Mouse (Mus musculus) thymus, adult 2 months (tissue): ENCODE measurements at regions not wholly inside any gene's neighbourhood (a gene's known extent, or its start where the extent isn't known, plus 50 kb on each side); places are given as distances from the start of the nearest gene placed in this dataset.

Experiments used
- CTCF ChIP-seq: fragments of 200-500 bp; IDR thresholded peaks from 2 replicates; pipeline ENCODE4 v1.5.1; 2012; ENCODE audit warnings: mild to moderate bottlenecking, control low read depth, low read length, moderate library complexity, borderline replicate concordance; ENCODE audit not compliant: control insufficient read depth, poor library complexity, insufficient read depth; ENCODE audit errors: extremely low read depth
- POLR2A ChIP-seq: fragments of 200-500 bp; IDR thresholded peaks from 2 replicates; pipeline ENCODE4 v1.6.1; 2012; ENCODE audit warnings: mild to moderate bottlenecking, low read length, control low read depth, moderate library complexity; ENCODE audit not compliant: control insufficient read depth, poor library complexity, insufficient read depth; ENCODE audit errors: extremely low read depth

- TF ChIP-seq CTCF, result no peak
- no peak for TF ChIP-seq POLR2A
These were observed 208.6 kb downstream of the Rplp1 start for GRCm38 (mm10) chr9:61705586-61706233.
